ENCODE assay signal across 24 mouse cellular contexts in the genomic region with DNA sequence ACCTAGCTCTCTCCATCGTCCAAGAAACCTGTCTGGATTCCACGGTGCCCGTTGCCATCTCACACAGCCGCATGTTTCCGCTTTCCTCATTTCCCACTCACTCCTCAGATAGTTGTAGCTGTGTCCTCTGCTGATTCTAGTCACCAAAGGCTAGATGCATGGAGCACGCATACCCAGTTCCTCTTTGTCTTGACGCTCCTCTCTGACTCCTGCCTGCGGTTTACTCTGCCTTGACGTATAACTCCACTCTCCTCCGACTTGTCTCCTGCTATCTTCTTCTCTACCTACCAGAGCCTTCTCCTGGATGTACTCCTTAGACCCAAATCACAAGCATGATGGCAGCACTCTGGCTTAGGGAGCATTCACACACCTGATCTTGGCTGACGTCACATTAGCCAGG.
"Had no signal": no experiment of that assay in that cellular context is flagged by ENCODE, and none has a peak within 500 bp of the region (broad histone marks: within the 10 kb centered on the region; RNA-seq: fewer than 3 reads in every experiment).

No protein-coding gene starts in this region.

- H3K27ac ChIP-seq: heart, adult 2 months; heart, embryonic 15.5 days; hindbrain, embryonic 10.5 days; hindbrain, embryonic 12.5 days; hindbrain, embryonic 14.5 days; intestine, embryonic 15.5 days; kidney, embryonic 15.5 days; kidney, postnatal 0 days; limb, embryonic 13.5 days; limb, embryonic 15.5 days; liver, embryonic 12.5 days; liver, embryonic 14.5 days had no signal

- DNase-seq: gastrocnemius, postnatal 14 days; gastrocnemius, postnatal 36 days; heart, adult 2 months; heart, postnatal 4 days; kidney, adult 2 months; kidney, adult 9 months; kidney, postnatal 14 days; kidney, postnatal 36 days; layer of hippocampus, adult 9-11 months; layer of hippocampus, postnatal 36 days; left cerebral cortex, postnatal 4 days had no signal

- H3K9ac ChIP-seq: heart, embryonic 15.5 days; hindbrain, embryonic 12.5 days; hindbrain, embryonic 14.5 days; intestine, embryonic 15.5 days; kidney, embryonic 15.5 days; limb, embryonic 13.5 days; limb, embryonic 15.5 days; liver, embryonic 12.5 days; liver, embryonic 14.5 days had no signal

- H3K4me3 ChIP-seq: heart, adult 2 months; heart, embryonic 15.5 days; hindbrain, embryonic 10.5 days; hindbrain, embryonic 12.5 days; intestine, embryonic 15.5 days; kidney, embryonic 15.5 days; limb, embryonic 13.5 days; limb, embryonic 15.5 days; liver, embryonic 12.5 days had no signal

- ATAC-seq: hindbrain, embryonic 16.5 days; intestine, embryonic 15.5 days; intestine, postnatal 0 days; liver, embryonic 12.5 days had no signal

- H3K4me2 ChIP-seq: heart, embryonic 15.5 days; hindbrain, embryonic 12.5 days; hindbrain, embryonic 14.5 days; intestine, embryonic 15.5 days; kidney, embryonic 15.5 days; limb, embryonic 13.5 days; limb, embryonic 15.5 days; liver, embryonic 12.5 days had no signal

- H3K9me3 ChIP-seq: heart, embryonic 15.5 days; hindbrain, embryonic 10.5 days; hindbrain, embryonic 12.5 days; intestine, embryonic 15.5 days; kidney, embryonic 15.5 days; limb, embryonic 13.5 days; limb, embryonic 15.5 days; liver, embryonic 12.5 days had no signal

- H3K27me3 ChIP-seq: heart, embryonic 15.5 days; hindbrain, embryonic 12.5 days; intestine, embryonic 15.5 days; kidney, embryonic 15.5 days; limb, embryonic 13.5 days; limb, embryonic 15.5 days; liver, embryonic 12.5 days had no signal

- H3K36me3 ChIP-seq: hindbrain, embryonic 12.5 days; intestine, embryonic 15.5 days; kidney, embryonic 15.5 days; limb, embryonic 13.5 days; limb, embryonic 15.5 days; liver, embryonic 12.5 days had no signal
